Mouse (Mus musculus): ENCODE measurements at regions not wholly inside any gene's neighbourhood (a gene's known extent, or its start where the extent isn't known, plus 50 kb on each side); places are given as distances from the start of the nearest gene placed in this dataset.

DNA sequence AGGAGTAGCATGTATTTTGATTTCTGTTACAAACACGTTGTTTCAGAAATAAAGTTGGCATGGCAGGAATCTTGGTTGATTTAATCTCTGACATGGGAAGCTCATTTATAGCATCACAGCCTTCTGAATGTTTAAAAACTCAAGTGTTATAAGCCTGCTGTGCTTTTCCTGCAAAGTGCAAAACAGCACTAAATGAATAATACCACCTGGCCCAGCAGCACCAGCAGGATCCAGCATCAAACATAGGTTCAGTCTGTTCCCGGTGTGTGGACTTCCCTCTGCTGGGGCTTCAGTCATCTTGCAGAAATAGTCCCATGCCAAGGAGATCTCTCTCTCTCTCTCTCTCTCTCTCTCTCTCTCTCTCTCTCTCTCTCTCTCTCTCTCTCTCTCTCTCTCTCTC is 154.7 kb upstream of the Tox3 start:
- no peak for DNase-seq (ENCODE audit: low read depth)

DNA sequence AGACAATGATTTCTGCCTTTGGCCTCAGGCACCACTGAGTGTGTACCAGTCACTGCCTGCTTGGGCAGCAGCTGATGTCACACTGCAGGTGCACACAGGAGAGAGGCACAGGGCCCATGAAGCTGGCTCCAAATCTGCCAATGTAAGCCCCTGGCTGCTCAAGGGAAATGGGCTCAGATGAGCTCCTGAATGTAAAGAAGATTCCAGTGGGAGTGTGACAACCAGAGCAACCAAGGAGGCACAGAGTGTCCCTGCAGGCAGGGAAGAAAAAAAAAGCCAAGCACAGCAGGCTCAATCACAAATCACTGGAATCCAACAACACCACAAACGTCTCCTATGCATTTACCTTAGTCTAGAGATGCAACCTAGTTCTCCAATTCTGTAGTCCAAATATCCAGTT is 151.2 kb upstream of the Tox3 start:
- no peak for DNase-seq (ENCODE audit: low read depth)

DNA sequence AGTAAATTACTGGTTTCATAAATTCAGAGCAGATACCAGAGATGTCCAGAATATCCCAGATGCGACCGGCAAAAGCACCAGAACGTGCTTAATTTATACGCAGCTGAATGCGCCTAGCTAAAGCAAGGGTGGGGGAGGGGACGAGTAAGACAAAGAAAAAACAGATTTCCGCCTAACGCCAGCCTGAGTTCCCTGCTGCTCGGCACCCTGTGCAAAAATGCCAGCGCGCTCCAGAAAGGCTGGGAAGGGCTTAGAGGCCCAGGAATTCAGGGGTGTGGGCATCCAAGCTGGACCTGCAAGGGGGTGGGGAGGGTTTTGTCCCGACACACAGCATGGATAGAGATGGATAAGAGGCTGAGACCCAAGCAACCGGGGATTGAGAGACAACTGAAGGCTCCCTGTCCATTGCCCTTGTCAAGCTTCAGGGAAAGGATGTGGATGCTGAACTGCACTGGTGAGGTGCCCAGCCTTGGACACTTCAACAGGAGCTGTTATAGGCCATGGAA is 148.6 kb upstream of the Tox3 start:
- DNase-seq (ENCODE audit: low read depth) = no peak

DNA sequence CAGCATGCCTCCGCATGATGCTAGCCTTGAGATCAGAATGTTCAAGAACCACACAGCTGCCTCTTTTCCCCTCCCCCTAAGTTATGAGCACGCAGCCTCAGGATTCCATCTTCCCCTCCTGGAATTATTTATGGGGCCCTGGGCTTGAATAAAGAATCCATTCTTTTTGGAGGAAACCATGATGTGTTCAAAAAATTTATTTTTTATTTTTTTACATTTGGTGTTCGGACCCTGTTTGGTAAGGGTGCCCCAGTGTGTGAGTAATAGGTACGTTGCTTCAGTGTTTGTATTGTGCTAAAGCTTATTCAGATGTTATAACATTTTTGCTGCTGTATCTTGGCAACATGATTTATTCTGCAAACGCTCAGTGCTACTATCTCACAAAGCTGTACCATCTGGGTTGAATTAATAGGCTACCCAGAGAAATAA is 147.8 kb upstream of the Tox3 start:
- DNase-seq (ENCODE audit: low read depth) = no peak

DNA sequence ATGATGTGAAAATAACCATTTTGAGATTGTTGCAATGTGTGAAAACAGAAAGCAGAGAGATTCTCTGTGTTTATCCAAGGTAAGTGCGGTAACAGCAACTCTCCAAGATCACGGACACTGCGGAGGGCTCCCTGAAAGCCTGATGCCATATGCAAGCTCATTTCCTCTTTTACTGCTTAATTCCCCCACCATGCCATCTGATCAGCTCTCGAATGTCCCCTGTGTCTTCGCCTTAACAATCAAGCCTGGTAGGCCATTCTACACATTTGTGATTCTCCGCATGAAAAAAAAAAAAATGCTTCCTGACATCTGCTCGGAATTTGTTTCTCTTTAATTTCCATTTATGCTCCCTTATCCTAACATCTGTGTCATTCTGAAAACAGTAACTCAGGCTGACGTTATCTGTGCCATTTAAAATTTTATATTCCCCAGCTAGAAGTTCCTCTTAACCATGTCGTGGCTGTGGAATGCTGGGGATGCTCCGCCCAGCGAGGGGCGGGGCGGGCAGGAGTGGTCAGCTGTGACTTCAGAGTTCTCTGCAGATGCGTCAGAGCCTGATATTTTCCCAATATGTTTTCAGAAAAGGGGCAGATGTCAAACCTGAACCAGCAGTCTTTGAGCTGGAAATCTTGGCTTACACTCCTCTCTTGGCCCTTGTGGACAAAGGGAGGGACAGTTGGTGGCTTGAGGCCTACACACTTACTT is 144.5 kb upstream of the Tox3 start:
- no peak for DNase-seq (ENCODE audit: low read depth)

DNA sequence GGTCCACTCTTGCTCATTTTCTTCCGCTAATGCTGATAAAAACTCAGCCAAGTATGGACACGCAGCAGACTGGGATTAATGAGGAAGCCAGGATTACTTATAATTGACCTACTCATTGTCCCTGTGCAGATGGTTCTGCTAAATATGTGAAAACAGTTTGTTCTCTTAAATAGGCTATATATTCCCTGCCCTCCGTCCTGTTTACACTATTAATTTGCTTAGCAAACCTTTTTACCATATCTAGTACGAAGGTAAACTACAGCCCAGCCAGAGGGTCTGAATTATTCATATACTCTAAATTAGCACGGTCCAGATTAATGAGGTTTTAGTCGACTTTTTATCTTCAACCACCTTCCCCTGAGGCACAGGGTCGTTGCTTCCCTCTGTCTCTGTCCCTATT is 143.5 kb upstream of the Tox3 start:
- DNase-seq (ENCODE audit: low read depth) = no peak

DNA sequence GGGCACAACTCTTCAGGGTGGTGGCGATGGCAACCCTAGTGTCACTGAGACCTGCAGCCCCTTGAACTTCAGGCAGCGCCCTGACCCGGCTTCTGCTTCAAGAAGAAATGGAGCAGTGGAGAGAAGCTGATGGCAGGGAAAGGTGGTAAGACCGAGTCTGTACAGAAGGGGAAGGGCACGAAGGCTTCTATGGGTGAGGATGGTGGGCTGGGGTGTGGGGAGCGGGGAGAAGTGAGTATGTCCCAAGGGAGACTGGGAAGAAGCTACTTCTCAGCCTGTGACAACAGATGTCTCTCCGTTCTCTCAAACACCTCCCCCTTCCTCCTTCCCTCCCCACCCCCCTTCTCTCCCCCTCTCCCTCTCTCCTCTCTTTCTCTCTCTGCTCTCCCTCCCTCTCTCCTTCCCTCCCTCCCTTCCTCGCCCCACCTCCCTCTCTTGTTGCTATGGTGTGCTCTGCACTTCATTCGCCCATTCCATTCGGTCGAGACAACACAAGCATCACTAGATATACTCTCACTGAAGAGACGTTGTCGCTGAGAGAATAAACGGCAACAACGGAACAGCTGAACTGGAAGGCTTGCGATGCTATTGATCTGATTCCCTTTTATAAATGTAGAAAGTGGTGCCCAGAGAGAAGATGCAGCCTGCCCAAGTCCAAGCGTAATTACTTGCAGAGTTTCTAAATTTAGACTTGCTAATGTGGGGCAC is 142.7 kb upstream of the Tox3 start:
- no peak for DNase-seq (ENCODE audit: low read depth)

DNA sequence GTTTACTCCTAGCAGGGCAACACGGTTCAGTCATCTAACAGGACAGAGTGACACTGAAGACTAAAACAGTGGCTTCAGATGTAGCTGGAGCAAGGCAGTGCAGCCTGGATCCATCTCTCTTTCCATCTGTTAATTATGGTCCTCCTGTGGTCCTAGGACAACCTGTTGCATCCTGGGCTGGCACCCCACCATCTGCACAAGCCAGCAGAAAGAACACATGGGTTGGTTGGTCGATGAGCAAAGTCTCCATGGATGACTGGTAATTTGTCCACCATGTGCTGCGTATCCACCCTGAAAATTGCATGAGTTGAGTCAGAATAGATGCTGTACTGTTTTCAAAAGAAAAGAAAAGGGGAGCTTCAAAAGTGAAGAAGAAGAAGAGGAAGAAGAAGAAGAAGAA is 138.4 kb upstream of the Tox3 start:
- no peak for DNase-seq (ENCODE audit: low read depth)

DNA sequence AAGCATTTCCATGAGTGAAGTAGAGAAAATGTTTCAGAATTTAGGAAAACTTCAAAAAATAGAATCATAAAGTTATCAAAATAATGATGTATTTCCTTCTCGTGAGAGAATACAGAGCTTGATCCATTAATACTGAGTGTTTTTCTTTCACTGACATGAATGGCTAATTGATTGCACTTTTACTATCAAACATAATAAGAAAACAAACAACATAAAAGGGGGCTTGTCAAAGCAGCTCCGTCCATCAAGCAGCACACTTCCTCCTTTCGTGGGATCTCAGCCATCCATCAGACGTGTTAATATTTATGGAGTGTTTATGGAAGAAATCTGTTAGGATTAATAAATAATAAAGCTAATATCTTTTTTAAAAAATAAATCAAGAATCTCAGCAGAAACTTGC is 130.0 kb upstream of the Tox3 start:
- no peak for DNase-seq (ENCODE audit: low read depth)

DNA sequence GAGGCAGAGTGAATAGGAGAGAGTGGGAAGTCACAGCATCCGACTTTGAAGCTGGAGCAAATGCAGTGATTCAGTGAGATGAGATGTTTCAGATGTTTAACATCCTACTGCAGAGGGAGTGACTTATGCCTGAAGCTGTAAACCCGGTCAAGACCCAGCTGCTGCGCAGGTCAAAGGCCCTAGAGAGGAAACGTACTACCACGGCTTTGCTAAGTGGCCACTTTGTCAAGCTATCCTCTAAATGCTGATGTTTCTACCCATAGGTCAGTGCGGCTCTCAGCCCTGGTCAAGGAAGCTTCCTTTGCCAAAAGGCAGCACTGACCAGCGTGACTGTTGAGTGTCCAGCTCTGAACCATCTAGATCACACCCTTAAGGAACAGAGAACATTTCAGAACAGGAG is 125.9 kb upstream of the Tox3 start:
- DNase-seq (ENCODE audit: low read depth) = no peak

DNA sequence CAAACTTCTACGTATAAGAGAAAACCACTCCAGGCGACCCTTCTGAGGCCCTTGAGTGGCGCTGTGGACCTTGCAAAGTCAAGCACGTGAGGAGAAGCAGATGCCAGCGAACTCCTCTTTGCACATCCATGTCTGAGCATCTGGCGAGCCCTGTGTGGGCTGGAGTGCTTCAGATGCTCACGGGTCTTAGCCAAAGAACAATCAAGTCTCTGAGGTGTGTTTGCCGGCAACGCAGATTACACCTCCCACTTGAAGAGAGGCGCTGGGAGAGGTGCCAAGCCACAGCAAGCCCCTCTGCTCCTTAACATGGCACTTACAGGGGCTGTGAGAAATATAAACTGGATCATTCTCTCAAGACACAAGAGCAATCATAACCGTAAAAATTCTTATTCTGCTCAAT is 122.7 kb upstream of the Tox3 start:
- DNase-seq (ENCODE audit: low read depth) = no peak

DNA sequence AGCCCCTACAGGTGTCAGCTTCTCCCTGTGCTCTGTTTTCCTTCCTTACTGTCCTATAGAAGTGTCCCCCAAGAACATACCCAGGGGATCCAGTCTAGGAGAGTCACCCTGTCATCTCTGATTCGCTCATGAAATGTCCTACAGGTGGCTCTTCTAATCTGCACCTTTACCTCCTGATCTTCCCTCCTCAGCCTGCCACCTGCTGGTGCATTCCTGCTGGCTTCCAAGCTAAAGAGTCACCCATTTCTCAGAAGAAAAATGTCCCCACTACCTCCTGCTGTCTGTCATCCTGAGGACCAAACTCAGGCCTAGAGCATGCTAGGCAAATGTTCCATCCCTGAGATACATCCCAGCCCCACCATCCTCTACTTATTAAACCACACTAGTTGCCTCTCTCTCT is 115.6 kb upstream of the Tox3 start:
- no peak for DNase-seq (ENCODE audit: low read depth)

DNA sequence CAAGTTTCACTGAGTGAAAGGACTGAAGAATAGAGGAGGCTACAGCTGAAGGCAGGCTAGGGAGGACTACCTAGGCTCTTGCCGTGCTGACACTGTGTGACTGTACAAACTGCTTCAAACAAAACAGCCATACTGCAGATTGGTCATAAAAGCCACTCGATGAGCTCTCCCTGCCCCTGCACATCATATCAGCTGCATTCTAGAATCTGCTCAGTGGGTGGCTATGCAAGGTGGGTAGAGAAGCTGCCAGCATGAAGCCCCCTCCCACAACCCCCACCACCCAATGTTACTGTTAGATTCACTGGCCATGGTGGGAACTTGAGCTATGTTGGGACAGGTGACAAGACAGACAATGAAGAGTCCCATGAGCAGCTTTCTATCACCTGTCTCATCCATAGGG is 107.2 kb upstream of the Tox3 start:
- DNase-seq (ENCODE audit: low read depth) = no peak

DNA sequence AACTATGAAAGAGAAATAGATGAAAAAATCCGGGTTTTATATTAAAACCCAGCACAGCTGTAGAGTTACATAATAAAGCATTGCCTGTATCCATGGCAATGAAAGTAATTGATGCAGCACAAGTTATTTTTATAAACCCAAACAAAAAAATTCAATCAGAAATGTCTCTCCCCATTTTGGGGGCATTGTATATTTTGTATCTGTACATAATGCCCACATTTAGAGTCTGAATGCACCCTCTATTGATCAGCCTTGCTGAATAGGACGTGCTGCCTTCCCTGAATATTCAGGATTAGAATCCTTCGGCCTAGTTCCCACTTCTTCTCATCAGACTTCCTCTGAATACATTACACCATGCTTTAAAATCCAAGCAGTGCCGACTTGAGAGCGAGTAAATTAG is 106.0 kb upstream of the Tox3 start:
- no peak for DNase-seq (ENCODE audit: low read depth)

DNA sequence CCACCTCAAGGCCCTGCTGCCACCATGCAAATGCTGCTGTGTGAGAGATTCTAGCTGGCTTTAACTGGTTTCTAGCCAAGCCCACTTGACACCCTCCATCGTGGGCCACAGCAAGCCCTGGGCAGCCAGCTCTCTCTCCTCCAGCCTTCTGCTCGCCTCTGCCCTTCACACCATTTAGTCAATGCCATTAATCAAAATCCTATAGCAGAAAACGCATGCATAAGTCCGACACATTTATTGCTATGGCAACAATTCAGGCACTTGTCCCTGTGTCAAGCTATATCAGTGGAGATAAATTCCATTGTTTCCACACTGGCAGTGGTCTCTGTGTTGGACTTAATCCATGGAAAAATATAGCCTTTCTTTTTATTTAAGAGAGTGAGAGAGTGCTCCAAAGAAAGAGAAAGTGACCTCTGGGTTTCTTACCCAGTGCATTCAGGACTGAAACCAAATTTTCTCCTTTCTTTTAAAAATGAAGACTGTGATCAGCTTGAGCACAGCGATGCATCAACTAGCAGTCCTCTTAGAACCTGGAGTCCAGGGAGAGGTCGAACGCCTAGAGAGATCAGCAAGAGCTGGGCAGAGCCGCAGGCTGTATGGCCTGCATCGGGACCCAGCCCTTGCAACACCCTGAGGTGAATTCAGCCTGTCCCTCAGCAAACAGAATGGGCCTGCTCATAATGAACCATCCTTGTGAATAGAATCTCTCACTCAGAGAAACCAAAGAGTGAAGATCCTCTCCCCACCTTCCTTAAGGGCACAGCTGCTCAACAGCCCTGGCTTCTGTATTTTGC is 93.1 kb upstream of the Tox3 start:
- no peak for DNase-seq (ENCODE audit: low read depth)

DNA sequence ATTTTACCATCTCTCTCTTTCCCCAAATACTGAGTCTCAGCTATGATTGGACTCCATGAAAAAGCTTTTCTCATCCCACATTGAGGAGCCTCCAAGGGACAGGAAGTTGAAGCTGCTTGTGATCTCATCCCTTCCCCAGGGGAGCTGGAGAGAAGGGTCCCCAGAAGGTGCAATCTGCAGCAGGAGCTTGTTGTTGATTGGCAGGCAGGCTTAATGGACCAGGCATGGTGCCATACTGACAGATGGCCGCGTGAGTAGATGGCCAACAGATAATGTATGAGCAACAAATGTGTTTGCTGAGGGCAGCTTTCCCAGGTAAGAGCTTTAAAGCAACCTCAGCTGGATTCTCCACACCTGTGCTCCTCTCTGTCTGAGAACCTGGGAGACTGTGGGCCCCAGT is 65.9 kb upstream of the Tox3 start:
- no peak for DNase-seq (ENCODE audit: low read depth)
